Mouse (Mus musculus): ENCODE measurements around the gene Usp20. TPM values are rescaled to one million over a fixed set of nuclear protein-coding genes. Genes with fewer than 3 reads are reported as not detected.

Gene Usp20
- total RNA-seq (2023; ENCODE audit: inconsistent age): 13.9 to 22.1 TPM (median 19.5 TPM) in 4 replicates

DNA sequence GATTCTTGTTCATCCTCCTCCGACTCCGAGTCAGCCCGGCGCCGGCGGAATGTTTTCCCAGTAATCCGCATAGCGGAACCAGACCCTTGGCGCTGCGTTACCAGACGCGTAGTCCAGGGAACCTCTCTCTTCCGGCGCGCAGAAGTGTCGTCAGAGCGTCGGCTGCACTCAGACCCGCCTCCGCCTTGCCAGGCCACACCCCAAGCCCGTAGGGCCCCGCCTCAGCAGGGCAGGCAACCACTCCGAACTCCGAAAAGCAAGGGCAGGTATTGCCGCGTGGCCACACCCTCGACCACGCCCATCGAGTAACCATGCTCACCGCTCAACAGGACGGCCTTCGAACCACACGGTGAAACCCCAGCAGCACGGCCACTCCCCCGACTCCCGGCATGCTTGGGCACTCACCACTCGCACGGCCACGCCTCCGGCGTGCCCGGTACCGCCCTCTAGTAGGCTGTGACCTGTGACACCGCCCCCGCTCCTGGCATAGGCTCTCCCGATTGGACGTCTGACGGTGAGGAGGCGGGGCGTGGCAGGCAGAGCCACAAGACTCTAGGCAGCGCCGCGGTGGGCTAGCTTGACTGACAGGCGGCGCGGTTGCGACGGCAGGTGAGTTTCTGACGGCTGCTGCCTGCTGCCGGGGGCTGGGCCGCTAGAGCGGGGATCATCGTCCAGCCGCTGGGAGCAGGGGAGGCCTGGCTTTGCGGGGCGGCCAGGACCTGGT is at the start of gene Usp20, which contains the start of gene BC005624:
Usp20 (plus strand) TSS at position 490 of the 724 bp plus-strand sequence.
BC005624 (minus strand) TSS at position 412 of the 724 bp plus-strand sequence.

DNA sequence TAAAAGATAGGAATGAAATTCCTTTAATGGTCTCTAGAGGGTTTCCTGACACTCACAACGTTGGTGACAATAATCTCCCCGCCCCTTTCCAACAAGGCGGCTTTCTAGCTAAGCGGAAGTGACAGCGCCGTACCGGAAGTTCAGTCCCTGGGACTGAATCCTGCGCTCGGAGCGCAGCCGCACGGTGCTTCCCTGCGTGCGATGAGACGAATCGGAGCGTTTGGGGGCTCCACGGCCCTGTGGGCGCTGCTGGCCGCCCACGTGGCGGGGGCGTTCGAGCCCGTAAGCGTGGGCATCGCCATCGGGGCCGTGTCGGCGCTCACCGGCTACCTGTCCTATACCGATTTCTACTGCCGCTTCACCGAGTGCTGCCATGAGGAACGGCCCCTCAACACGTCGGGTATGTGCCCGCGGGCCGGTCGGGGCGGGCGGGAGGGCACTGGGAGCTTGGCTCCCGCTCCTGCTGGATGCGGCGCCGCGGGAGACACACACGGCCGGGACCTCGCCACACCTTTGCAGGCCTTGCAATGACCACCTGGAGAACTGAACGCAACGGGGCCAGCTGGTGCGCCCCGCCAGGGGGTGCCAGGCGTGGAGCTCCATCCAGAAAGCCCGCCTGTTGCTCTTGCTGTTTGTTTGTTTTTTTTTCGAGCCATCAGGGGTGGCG is 29.1 kb upstream of the Usp20 start, which contains the start of gene Tor1b:
Tor1b (plus strand) TSS at position 136 of the 667 bp plus-strand sequence.

DNA sequence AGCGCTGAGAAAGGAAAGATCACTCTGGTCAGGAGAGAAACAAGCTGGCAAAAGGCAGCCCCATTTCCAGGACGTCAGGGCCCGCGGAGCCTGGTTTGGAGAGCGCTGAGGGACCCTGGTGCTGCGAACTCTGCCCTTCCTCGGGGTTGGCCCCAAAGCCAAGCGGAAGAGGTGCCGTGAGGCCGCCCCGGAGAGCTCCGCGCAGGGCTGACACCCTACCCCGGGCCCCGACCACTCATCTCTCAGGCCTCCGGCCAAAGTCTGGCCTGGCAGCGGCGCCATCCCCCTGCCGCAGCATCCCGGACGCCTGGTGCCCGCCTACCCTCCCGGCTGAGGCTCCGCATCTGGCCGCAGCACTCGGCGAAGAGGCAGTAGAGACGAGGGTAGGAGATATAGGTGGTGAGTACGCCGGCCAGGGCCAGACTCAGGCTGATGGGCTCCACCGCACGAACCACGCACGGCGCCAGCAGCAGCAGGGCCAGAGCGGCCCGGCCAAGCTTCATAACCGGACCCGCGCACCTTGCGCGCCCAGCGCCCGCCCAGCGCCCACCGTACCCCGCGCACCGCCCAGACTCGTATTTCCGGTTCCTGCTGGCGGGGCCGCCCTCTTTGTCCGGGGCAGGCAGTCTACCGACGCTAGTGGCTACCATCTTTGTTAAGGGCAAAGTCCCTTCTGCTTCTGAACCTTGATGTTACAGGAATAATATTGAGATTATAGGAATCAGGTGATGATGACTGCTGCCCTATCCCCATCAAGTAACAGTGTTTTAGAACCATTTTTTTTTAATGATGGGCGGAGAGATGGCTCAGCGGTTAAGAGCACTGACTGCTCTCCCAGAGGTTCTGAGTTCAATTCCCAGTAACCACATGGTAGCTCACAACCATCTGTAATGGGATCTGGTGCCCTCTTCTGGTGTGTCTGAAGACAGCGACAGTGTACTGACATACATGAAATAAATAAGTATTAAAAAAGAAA is 14.4 kb upstream of the Usp20 start, which contains the start of gene Tor1a:
Tor1a (minus strand) TSS at position 582 of the 976 bp plus-strand sequence.

Other genes starting within 250 kb of the Usp20 start
- 0.77 to 0.96 TPM in 2 of 4 replicates, not detected in the others for gene 1700001O22Rik, start 178.6 kb upstream of the Usp20 start, total RNA-seq (2023; ENCODE audit: inconsistent age)
- 29.1 to 35.1 TPM (median 32.4 TPM) in 4 replicates for gene Ntmt1, start 174.5 kb upstream of the Usp20 start, total RNA-seq (2023; ENCODE audit: inconsistent age)
- gene Asb6, start 151.9 kb upstream of the Usp20 start, total RNA-seq (2023; ENCODE audit: inconsistent age): 31.2 to 40.0 TPM (median 36.7 TPM) in 4 replicates
- gene Prrx2, start 147.3 kb upstream of the Usp20 start, total RNA-seq (2023; ENCODE audit: inconsistent age): 0.48 to 0.51 TPM in 2 of 4 replicates, not detected in the others
- gene Ptges, start 52.4 kb upstream of the Usp20 start, total RNA-seq (2023; ENCODE audit: inconsistent age): not detected in 4 replicates
- gene Tor1b, start 29.3 kb upstream of the Usp20 start, total RNA-seq (2023; ENCODE audit: inconsistent age): 44.0 to 57.3 TPM (median 56.3 TPM) in 4 replicates
- gene Tor1a, start 14.3 kb upstream of the Usp20 start, total RNA-seq (2023; ENCODE audit: inconsistent age): 37.9 to 42.4 TPM (median 41.0 TPM) in 4 replicates
- gene BC005624, start 78 bp upstream of the Usp20 start, total RNA-seq (2023; ENCODE audit: inconsistent age): 111 to 133 TPM (median 114 TPM) in 4 replicates
- gene Fnbp1, start 159.7 kb downstream of the Usp20 start, total RNA-seq (2023; ENCODE audit: inconsistent age): 166 to 206 TPM (median 189 TPM) in 4 replicates
- gene Gpr107, start 170.0 kb downstream of the Usp20 start, total RNA-seq (2023; ENCODE audit: inconsistent age): 65.6 to 80.5 TPM (median 73.1 TPM) in 4 replicates

Data from B cell, adult (primary cell).